Mouse (Mus musculus) myocyte (in vitro differentiated cells): ENCODE measurements around the gene Trp73.

Experiments
- CEBPB ChIP-seq: IDR thresholded peaks from 2 replicates; pipeline ENCODE4 v1.6.1; 2011; ENCODE audit warnings: mild to moderate bottlenecking, moderate library complexity; ENCODE audit not compliant: poor library complexity, insufficient read depth, severe bottlenecking
- E2F4 ChIP-seq: IDR thresholded peaks from one replicate; pipeline ENCODE4 v1.6.1; 2011; ENCODE audit warnings: mild to moderate bottlenecking, control low read depth, moderate library complexity; ENCODE audit not compliant: insufficient read depth
- MAX ChIP-seq: IDR thresholded peaks from one replicate; pipeline ENCODE4 v1.6.1; 2011; ENCODE audit warnings: low read depth, mild to moderate bottlenecking, control low read depth
- MYOG ChIP-seq, 3 experiments: IDR thresholded peaks; one replicate each; pipeline ENCODE4 v1.6.1; 2011; ENCODE audit warnings: control low read depth in 2 of 3, low read depth in 2 of 3, mild to moderate bottlenecking in 2 of 3; ENCODE audit not compliant: insufficient read length in 2 of 3, control insufficient read depth in 1 of 3, insufficient read depth in 1 of 3
- POLR2A ChIP-seq: IDR thresholded peaks from one replicate; pipeline ENCODE4 v1.6.1; 2011; ENCODE audit warnings: low read depth, mild to moderate bottlenecking, control low read depth, moderate library complexity; ENCODE audit not compliant: insufficient read length
- TCF12 ChIP-seq: IDR thresholded peaks from one replicate; pipeline ENCODE4 v1.6.1; 2011; ENCODE audit warnings: mild to moderate bottlenecking, control low read depth; ENCODE audit not compliant: poor library complexity, insufficient read depth, severe bottlenecking

- TF ChIP-seq MAX (no peak), POLR2A (no peak), TCF12 (no peak), MYOG (IDR thresholded peaks at IDR 0.05; ENCODE audit: control insufficient read depth in 1 of 3, insufficient read depth in 1 of 3, insufficient read length in 2 of 3, low read depth in 2 of 3) (no peak), E2F4 (no peak), CEBPB (no peak)
Observed at GRCm38 (mm10) chr4:154159961-154160537, 20.0 kb upstream of the Trp73 start.
